Mouse (Mus musculus) lung, postnatal 0 days (tissue): ENCODE measurements around the gene Cdc42bpb.

Experiments used
- CTCF ChIP-seq: IDR thresholded peaks from 2 replicates; pipeline ENCODE4 v1.5.1; 2016; ENCODE audit warnings: antibody characterized with exemption, mild to moderate bottlenecking
- EP300 ChIP-seq: IDR thresholded peaks from 2 replicates; pipeline ENCODE4 v1.6.1; 2016; ENCODE audit warnings: antibody characterized with exemption, mild to moderate bottlenecking, control low read depth

DNA sequence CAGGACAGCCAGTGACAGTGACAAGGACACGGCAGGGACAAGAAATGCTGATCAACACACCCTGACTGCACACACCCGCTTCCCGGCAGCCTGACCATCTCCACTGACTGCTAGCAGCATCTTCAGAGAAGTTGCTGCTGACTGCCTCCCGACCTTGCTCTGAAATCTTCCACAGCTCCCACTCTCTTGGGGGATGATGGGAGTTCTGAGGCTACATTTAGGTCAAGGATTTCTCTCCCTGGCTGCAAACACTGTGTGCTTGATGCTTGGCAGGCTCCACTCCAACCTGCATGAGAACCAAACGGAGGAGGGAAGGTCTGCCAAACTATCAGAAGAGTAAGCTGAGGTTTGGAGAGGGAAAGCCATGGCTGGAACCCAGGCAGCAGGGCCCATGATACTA, 19.5 kb upstream of the Cdc42bpb start:
- TF ChIP-seq CTCF (no peak), EP300 (no peak)
